Mouse (Mus musculus) liver, postnatal 0 days (tissue): ENCODE data around the gene Cdca7.

Source experiments
- CTCF ChIP-seq: sonication (generic); IDR thresholded peaks from 2 replicates; pipeline ENCODE4 v1.5.1; 2016; ENCODE audit warnings: antibody characterized with exemption, low read depth
- EP300 ChIP-seq: IDR thresholded peaks from 2 replicates; pipeline ENCODE4 v1.6.1; 2016; ENCODE audit warnings: antibody characterized with exemption, low read depth, mild to moderate bottlenecking

DNA sequence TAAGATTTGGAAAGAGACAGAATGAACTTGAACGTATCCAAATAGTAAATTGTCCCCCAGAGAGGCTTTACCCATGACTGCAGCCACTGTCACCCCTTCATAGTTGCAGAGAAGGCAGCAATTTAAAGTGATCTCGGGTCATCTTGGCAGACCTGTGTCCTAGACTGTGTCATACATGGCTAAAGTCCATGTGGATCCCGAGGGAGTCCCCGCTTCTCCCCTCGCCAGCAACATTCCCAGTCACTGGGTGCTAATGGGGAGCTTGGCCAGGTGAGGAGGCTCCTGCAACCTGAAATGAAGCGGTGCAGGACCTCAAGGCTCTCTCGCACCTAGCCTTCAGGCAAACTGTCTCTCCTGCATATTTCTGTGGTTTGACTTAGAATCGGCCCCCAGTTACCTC, 32.9 kb downstream of the Cdca7 start:
- TF ChIP-seq CTCF (no peak), EP300 (no peak)
